Mouse (Mus musculus) thymus, adult 2 months (tissue): ENCODE data around the gene Cep85l. TPM values are rescaled to one million over a fixed set of nuclear protein-coding genes. Genes with fewer than 3 reads are reported as not detected.

Experiments used
- DNase-seq: peaks from one replicate; pipeline ENCODE4 v3.0.0; 2021
- H3K27ac ChIP-seq: fragments of 200-500 bp; 2 replicates; pipeline ENCODE4 v1.5.1; 2012; ENCODE audit warnings: low read length, control low read depth; ENCODE audit not compliant: control insufficient read depth, insufficient read depth
- H3K27me3 ChIP-seq: fragments of 200-500 bp; 2 replicates; pipeline ENCODE4 v1.6.1; 2012; ENCODE audit warnings: mild to moderate bottlenecking, low read length, moderate library complexity, mixed read lengths; ENCODE audit not compliant: control insufficient read depth, insufficient read depth
- H3K36me3 ChIP-seq: fragments of 200-500 bp; 2 replicates; pipeline ENCODE4 v1.6.1; 2012; ENCODE audit warnings: mild to moderate bottlenecking, low read length, moderate library complexity; ENCODE audit not compliant: control insufficient read depth, insufficient read depth
- H3K4me1 ChIP-seq: fragments of 200-500 bp; replicated peaks from 2 replicates; pipeline ENCODE4 v1.6.1; 2012; ENCODE audit warnings: low read length; ENCODE audit not compliant: control insufficient read depth, insufficient read depth
- H3K4me3 ChIP-seq: fragments of 200-500 bp; 2 replicates; pipeline ENCODE4 v1.5.1; 2012; ENCODE audit warnings: mild to moderate bottlenecking, low read length, control low read depth, moderate library complexity; ENCODE audit not compliant: control insufficient read depth, insufficient read depth
- CTCF ChIP-seq: fragments of 200-500 bp; IDR thresholded peaks from 2 replicates; pipeline ENCODE4 v1.5.1; 2012; ENCODE audit warnings: mild to moderate bottlenecking, control low read depth, low read length, moderate library complexity, borderline replicate concordance; ENCODE audit not compliant: control insufficient read depth, poor library complexity, insufficient read depth; ENCODE audit errors: extremely low read depth
- POLR2A ChIP-seq: fragments of 200-500 bp; IDR thresholded peaks from 2 replicates; pipeline ENCODE4 v1.6.1; 2012; ENCODE audit warnings: mild to moderate bottlenecking, low read length, control low read depth, moderate library complexity; ENCODE audit not compliant: control insufficient read depth, poor library complexity, insufficient read depth; ENCODE audit errors: extremely low read depth
- WGBS: fragments of 180-500 bp; shearing (Covaris S2); methylation state at CpG from one replicate; pipeline ENCODE4 v1.1.7; 2018; 5-methylcytosine and 5-hydroxymethylcytosine counted together
- polyA plus RNA-seq: library from polyadenylated mRNA; depleted of rRNA; stranded (reverse); fragments of >200 nt; gene quantifications from 2 replicates; pipeline ENCODE4 v1.2.3, GENCODE M21; 2012

Cep85l gene
- polyA plus RNA-seq, 1 experiment: 1.9 TPM

DNA sequence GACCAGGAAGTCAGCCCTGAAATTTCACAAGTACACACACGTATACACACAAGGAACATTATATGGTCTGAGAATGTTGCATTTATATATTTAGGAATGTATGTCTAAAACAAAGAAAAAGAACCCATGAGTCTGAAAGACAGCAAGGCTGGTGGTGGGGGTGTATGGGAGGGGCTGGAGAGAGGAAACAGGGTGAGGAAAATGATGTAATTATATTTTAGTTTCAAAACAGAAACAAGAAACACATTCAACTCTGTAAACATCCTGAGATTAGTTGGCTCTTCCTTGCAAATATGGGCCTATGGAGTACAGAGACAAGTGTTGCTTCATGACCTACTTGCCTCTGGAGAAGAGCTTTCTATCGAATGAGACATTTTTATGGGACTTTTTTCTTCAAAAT is 32.4 kb upstream of the Cep85l start:
- Histone ChIP-seq H3K36me3 (no peaks in the 10 kb centered on the region), H3K27me3 (no peaks in the 10 kb centered on the region), H3K27ac (no peak overlapping the region), H3K4me1 (no peaks in the 10 kb centered on the region), H3K4me3 (no peak overlapping the region)
- TF ChIP-seq POLR2A (no peak), CTCF (no peak)
- no peak for DNase-seq
- WGBS: 88% methylated on average over 2 of the region's 2 CpGs

GRCm38 (mm10) chr10:53410831-53411230 is 31.1 kb upstream of the Cep85l start:
- no peak overlapping the region for H3K27ac ChIP-seq
- H3K27me3 ChIP-seq: no peaks in the 10 kb centered on the region
- no peaks in the 10 kb centered on the region for H3K4me1 ChIP-seq
- WGBS: 93% methylated on average over 2 of the region's 2 CpGs
- DNase-seq: no peak
- no peak overlapping the region for H3K4me3 ChIP-seq
- TF ChIP-seq CTCF: no peak
- no peak for TF ChIP-seq POLR2A
- no peaks in the 10 kb centered on the region for H3K36me3 ChIP-seq

DNA sequence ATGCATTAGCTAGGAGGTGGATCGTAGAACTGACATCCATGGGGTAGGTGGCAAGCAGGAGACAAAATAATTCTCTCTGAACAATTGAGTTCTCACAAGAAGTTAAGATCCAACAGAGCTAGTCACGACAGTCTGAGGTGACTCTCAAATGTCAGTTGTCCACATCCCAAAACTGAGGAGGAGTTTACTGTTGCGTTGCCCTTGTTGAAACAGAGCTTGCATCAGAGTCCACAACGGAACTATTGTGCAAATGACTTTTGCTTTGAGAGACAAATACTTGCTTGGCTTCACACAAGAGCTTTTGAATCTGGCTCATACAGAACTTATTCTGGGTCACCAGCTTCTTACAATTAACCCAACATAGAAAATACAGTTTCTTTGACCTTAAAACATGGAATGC is 27.7 kb upstream of the Cep85l start:
- Histone ChIP-seq H3K27ac (no peak overlapping the region), H3K4me3 (no peak overlapping the region), H3K4me1 (no peaks in the 10 kb centered on the region), H3K36me3 (no peaks in the 10 kb centered on the region), H3K27me3 (no peaks in the 10 kb centered on the region)
- TF ChIP-seq CTCF (no peak), POLR2A (no peak)
- DNase-seq: no peak
- 89% methylated on average over 4 of the region's 4 CpGs for WGBS

DNA sequence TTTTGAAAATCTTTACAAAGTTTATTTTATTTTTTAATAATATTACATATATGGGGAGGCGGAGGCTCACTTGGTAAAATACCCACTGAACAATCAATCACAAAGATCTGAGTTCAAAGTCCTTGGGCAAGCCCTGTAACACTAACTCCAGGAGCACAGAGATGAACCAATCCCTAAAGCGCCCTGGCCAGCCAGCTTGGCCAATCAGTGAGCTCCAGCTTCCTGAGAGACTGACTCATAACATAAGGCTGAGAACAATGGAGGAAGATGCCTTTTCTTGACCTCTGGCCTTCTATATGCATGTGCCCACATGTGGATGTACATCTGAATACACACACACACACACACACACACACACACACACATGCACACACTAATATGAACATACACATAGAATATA is 27.1 kb upstream of the Cep85l start:
- Histone ChIP-seq H3K27me3 (no peaks in the 10 kb centered on the region), H3K4me3 (no peak overlapping the region), H3K27ac (no peak overlapping the region), H3K4me1 (no peaks in the 10 kb centered on the region), H3K36me3 (no peaks in the 10 kb centered on the region)
- TF ChIP-seq CTCF (no peak), POLR2A (no peak)
- WGBS: 96% methylated on average over 2 of the region's 2 CpGs
- no peak for DNase-seq

- DNase-seq: no peak
- no peak for TF ChIP-seq POLR2A
- no peak for TF ChIP-seq CTCF
Measured at GRCm38 (mm10) chr10:53402293-53402692, 22.5 kb upstream of the Cep85l start.

GRCm38 (mm10) chr10:53399053-53399452 is 19.3 kb upstream of the Cep85l start:
- DNase-seq: no peak
- Histone ChIP-seq H3K27me3 (no peaks in the 10 kb centered on the region), H3K4me1 (no peaks in the 10 kb centered on the region), H3K4me3 (no peak overlapping the region), H3K27ac (no peak overlapping the region), H3K36me3 (no peaks in the 10 kb centered on the region)
- WGBS: 38% methylated on average over 3 of the region's 3 CpGs
- TF ChIP-seq CTCF (no peak), POLR2A (no peak)

More at GRCm38 (mm10) chr10:53402293-53402692, 22.5 kb upstream of the Cep85l start:
- Histone ChIP-seq H3K27me3 (no peaks in the 10 kb centered on the region), H3K4me1 (no peaks in the 10 kb centered on the region), H3K4me3 (no peak overlapping the region), H3K36me3 (no peaks in the 10 kb centered on the region), H3K27ac (no peak overlapping the region)

- TF ChIP-seq CTCF (no peak), POLR2A (no peak)
- no peak for DNase-seq
Measured at GRCm38 (mm10) chr10:53398540-53398902, 18.8 kb upstream of the Cep85l start.

More at GRCm38 (mm10) chr10:53398540-53398902, 18.8 kb upstream of the Cep85l start:
- no peak overlapping the region for H3K27ac ChIP-seq
- no peaks in the 10 kb centered on the region for H3K27me3 ChIP-seq
- H3K4me3 ChIP-seq: no peak overlapping the region
- H3K36me3 ChIP-seq: no peaks in the 10 kb centered on the region
- H3K4me1 ChIP-seq: no peaks in the 10 kb centered on the region
- 3% methylated on average over 9 of the region's 9 CpGs for WGBS
